ENCODE assay signal across 21 mouse cellular contexts in genomic region chr3:132928186-132928585, GRCm38 (mm10). TPM values are rescaled to one million over a fixed set of nuclear protein-coding genes. Genes with fewer than 3 reads are reported as not detected.
DNase-seq lines count a peak whose midpoint lies in the region; ATAC-seq and TF ChIP-seq lines count a peak whose summit lies in the region.
"Had no signal": no experiment of that assay in that cellular context is flagged by ENCODE, and none has a peak within 500 bp of the region (broad histone marks: within the 10 kb centered on the region; RNA-seq: fewer than 3 reads in every experiment).

No protein-coding gene starts in this region.

- no peak overlapping the region for H3K4me3 ChIP-seq in lung, postnatal 0 days (ENCODE audit: low read depth, low read length)
- H3K4me3 ChIP-seq in embryonic facial prominence, embryonic 15.5 days (replicated peaks), result no peak overlapping the region
- H3K4me3 ChIP-seq in kidney, embryonic 14.5 days (ENCODE audit: low read length), result no peak overlapping the region
- H3K4me3 ChIP-seq: embryonic facial prominence, embryonic 12.5 days; forebrain, embryonic 13.5 days; forebrain, embryonic 15.5 days had no signal

- no peaks in the 10 kb centered on the region for H3K27me3 ChIP-seq in lung, postnatal 0 days (replicated peaks; ENCODE audit: insufficient read depth, low read length)
- no peaks in the 10 kb centered on the region for H3K27me3 ChIP-seq in embryonic facial prominence, embryonic 15.5 days
- H3K27me3 ChIP-seq in kidney, embryonic 14.5 days (ENCODE audit: control insufficient read depth, insufficient read depth, low read length), result no peaks in the 10 kb centered on the region
- H3K27me3 ChIP-seq: embryonic facial prominence, embryonic 12.5 days; forebrain, embryonic 13.5 days; forebrain, embryonic 15.5 days had no signal

- ATAC-seq in frontal cortex, adult (ENCODE audit: low TSS enrichment), result peak; percentile 88
- peak; percentile 56 for ATAC-seq in lung, postnatal 0 days
- 0 out of 2 replicates have a peak, but pooled peaks have one; percentile 19 for ATAC-seq in embryonic facial prominence, embryonic 15.5 days (ENCODE audit: insufficient number of reproducible peaks, low FRiP score, low TSS enrichment, low read depth)
- no peak for ATAC-seq in kidney, embryonic 14.5 days (ENCODE audit: low FRiP score, low TSS enrichment)
- ATAC-seq: forebrain, embryonic 13.5 days; forebrain, embryonic 15.5 days; forebrain, postnatal 0 days had no signal

- peak; percentile 61; the same call in 1 of the 2 replicates for TF ChIP-seq EP300 in lung, postnatal 0 days (IDR thresholded peaks at IDR 0.05)

- no peaks in the 10 kb centered on the region for H3K36me3 ChIP-seq in lung, postnatal 0 days (ENCODE audit: insufficient read depth, low read length)
- no peaks in the 10 kb centered on the region for H3K36me3 ChIP-seq in embryonic facial prominence, embryonic 15.5 days
- H3K36me3 ChIP-seq in kidney, embryonic 14.5 days (ENCODE audit: control insufficient read depth, insufficient read depth, low read length), result no peaks in the 10 kb centered on the region
- H3K36me3 ChIP-seq: embryonic facial prominence, embryonic 12.5 days; forebrain, embryonic 15.5 days had no signal

- DNase-seq in frontal cortex, postnatal 25 days (ENCODE audit: low spot score in 2 of 2), result no peak
- DNase-seq in lung, postnatal 0 days (ENCODE audit: low spot score), result peak; percentile 55
- no peak for DNase-seq in lung, postnatal 14 days
- peak; percentile 26 for DNase-seq in brain, adult 2 months (ENCODE audit: low read depth, low spot score)
- DNase-seq in cerebellum, adult 11 months, result no peak
- DNase-seq: adrenal gland, adult 2 months; adrenal gland, postnatal 10 days; adrenal gland, postnatal 25 days; cerebellum, adult 18-20 months; cerebellum, adult 8-10 months; cerebellum, adult 9-11 months; cerebellum, postnatal 14 days; cerebellum, postnatal 36 days; embryo, embryonic 11 days; forebrain, postnatal 0 days had no signal

- no peak overlapping the region for H3K4me2 ChIP-seq in lung, postnatal 0 days (replicated peaks; ENCODE audit: low read depth, low read length)
- no peak overlapping the region for H3K4me2 ChIP-seq in embryonic facial prominence, embryonic 15.5 days (replicated peaks)
- H3K4me2 ChIP-seq in kidney, embryonic 14.5 days (replicated peaks; ENCODE audit: low read depth, low read length), result no peak overlapping the region
- H3K4me2 ChIP-seq: embryonic facial prominence, embryonic 12.5 days; forebrain, embryonic 13.5 days; forebrain, embryonic 15.5 days had no signal

- H3K27ac ChIP-seq in lung, postnatal 0 days (ENCODE audit: low read length), result no peak overlapping the region
- H3K27ac ChIP-seq in embryonic facial prominence, embryonic 15.5 days (replicated peaks), result 0 out of 2 replicates have a peak overlapping the region, but pooled peaks have one; percentile 17
- no peak overlapping the region for H3K27ac ChIP-seq in kidney, embryonic 14.5 days (ENCODE audit: low read depth, low read length)
- H3K27ac ChIP-seq: embryonic facial prominence, embryonic 12.5 days; forebrain, embryonic 13.5 days; forebrain, embryonic 15.5 days had no signal

- no peak overlapping the region for H3K9ac ChIP-seq in lung, postnatal 0 days (replicated peaks; ENCODE audit: low read depth)
- no peak overlapping the region for H3K9ac ChIP-seq in embryonic facial prominence, embryonic 15.5 days
- no peak overlapping the region for H3K9ac ChIP-seq in kidney, embryonic 14.5 days (ENCODE audit: low read depth, low read length)
- H3K9ac ChIP-seq: embryonic facial prominence, embryonic 12.5 days; forebrain, embryonic 13.5 days; forebrain, embryonic 15.5 days; forebrain, postnatal 0 days had no signal

- 50% methylated on average over 9 of the region's 9 CpGs for WGBS in lung, postnatal 0 days
- 76% methylated on average over 9 of the region's 9 CpGs for WGBS in embryonic facial prominence, embryonic 15.5 days
- 84% methylated on average over 9 of the region's 9 CpGs for WGBS in kidney, embryonic 14.5 days

- TF ChIP-seq CTCF in lung, postnatal 0 days (IDR thresholded peaks at IDR 0.05), result no peak

- peaks cover 13% of the 10 kb centered on the region; the same call in 1 of the 2 replicates for H3K4me1 ChIP-seq in lung, postnatal 0 days (ENCODE audit: insufficient read depth, low read depth, low read length)
- H3K4me1 ChIP-seq in embryonic facial prominence, embryonic 15.5 days, result no peaks in the 10 kb centered on the region
- no peaks in the 10 kb centered on the region for H3K4me1 ChIP-seq in kidney, embryonic 14.5 days (ENCODE audit: control insufficient read depth, insufficient read depth, low read length)
- H3K4me1 ChIP-seq: embryonic facial prominence, embryonic 12.5 days; forebrain, embryonic 13.5 days; forebrain, embryonic 15.5 days had no signal

- H3K9me3 ChIP-seq in lung, postnatal 0 days (ENCODE audit: low read length), result no peaks in the 10 kb centered on the region
- H3K9me3 ChIP-seq in embryonic facial prominence, embryonic 15.5 days (replicated peaks), result no peaks in the 10 kb centered on the region
- H3K9me3 ChIP-seq in kidney, embryonic 14.5 days (ENCODE audit: control insufficient read depth, low read length), result no peaks in the 10 kb centered on the region
- H3K9me3 ChIP-seq: embryonic facial prominence, embryonic 12.5 days; forebrain, embryonic 13.5 days; forebrain, embryonic 15.5 days had no signal

RNA-seq across cellular contexts. Expression of gene Npnt, which starts 21.9 kb away (rescaled TPM):
- 298 and 352 TPM in 2 replicates for polyA plus RNA-seq in lung, postnatal 0 days (2015; fragmentation: Nextera tagmentation; extraction: Ambion mirVana)
- 86.3 and 96.9 TPM in 2 replicates for polyA plus RNA-seq in embryonic facial prominence, embryonic 15.5 days (2015; fragmentation: Nextera tagmentation; extraction: Ambion mirVana)
- 39.1 and 102 TPM in 2 replicates for polyA plus RNA-seq in kidney, embryonic 14.5 days (2014; fragmentation: Nextera tagmentation; extraction: Ambion mirVana)

Comparison
In these comparisons a context has a peak if more than half of its experiments do, and no peak if none do; other contexts are left out.
1. DNase-seq: peak in lung, postnatal 0 days (single experiment) and brain, adult 2 months (single experiment); none in frontal cortex, postnatal 25 days (0 of 2), lung, postnatal 14 days (single experiment) and cerebellum, adult 11 months (single experiment).